Mouse (Mus musculus): ENCODE measurements around the gene Smtn.

DNA sequence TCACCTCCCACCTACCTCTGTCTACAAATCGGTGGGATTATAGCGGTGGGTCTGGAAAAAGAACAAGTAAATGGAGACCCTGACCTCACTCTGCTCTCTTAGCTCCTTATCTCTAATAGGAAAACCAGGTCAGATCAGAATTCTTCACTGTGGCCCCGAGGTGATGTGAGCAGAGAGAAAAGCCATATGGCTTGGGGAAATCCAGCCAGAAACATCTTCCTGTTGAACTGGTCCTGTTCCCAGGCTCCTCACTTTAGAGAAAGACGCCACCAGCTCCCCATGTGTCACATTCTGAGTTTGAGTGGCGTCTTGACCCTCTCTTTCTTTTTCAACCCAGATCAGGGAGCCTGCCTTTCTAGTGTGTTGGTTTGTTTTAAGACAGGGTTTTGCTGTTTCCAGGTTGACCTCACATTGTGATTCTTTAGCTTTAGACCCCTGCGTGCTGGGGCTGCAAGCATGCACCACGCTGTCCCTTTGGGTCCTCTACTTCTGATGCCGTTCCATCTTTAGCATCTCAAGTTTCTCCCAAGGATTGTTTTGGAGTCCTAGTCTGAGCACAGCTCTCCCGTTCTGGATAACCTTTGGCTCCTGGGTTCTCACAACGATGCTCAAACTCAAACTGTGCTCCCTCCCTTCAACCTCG lies 20.5 kb downstream of the Smtn start:
- TF ChIP-seq CTCF (IDR thresholded peaks at IDR 0.05; ENCODE audit: low read depth, low read length): no peak
- no peak for TF ChIP-seq EP300 (IDR thresholded peaks at IDR 0.05; ENCODE audit: insufficient read depth, low read depth, low read length)
- no peak for TF ChIP-seq POLR2A (IDR thresholded peaks at IDR 0.05; ENCODE audit: insufficient read depth, low read length)

All from ES-Bruce4 (cell line).